Mouse (Mus musculus) left cerebral cortex, adult 11 months (tissue): Measurements from ENCODE around the gene Rabgef1.

Source experiments
- DNase-seq: peaks from one replicate; pipeline ENCODE4 v3.0.0; 2022; ENCODE audit warnings: low spot score

Rabgef1 gene

GRCm38 (mm10) chr5:130171956-130172601, 481 bp downstream of the Rabgef1 start:
- DNase-seq, result no peak

DNA sequence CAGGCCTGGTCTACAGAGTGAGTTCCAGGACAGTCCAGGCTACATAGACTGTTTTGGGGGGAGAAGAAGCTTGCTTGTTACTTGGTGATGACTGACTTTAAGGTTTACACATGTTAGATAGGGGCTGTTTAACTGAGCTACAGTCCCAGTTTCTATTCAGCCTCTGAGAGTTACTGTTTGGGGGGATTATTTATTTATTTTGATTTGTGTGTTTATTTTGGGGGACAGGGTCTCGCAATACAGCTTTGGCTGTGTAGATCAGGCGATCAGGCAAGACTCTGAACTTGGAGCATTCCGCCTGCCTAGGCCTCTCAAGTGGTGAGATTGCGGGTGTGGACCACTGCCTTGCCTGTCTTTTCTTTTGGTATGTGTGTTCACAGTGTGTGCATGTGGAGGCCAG, 1.4 kb downstream of the Rabgef1 start:
- DNase-seq, result no peak

DNA sequence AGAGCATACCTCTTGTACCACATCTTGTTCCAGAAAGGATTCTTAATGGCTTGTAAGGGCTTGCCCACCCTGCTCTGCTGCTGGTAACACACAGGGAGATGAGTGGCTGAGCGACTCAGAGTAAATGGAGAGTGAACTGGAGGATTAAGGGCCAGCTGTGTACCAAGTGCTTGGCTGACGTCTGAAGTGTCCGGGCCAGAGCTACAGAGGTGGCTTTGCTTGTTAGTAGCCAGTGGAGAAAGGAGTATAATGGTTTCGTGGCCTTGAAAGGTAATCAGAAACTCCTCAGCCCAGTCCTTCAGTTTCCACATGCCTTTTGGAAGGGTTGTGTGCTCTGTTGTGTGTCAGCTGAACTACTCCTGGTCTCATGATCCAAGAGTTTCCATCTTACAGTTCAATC, 6.3 kb downstream of the Rabgef1 start:
- DNase-seq, result no peak

DNA sequence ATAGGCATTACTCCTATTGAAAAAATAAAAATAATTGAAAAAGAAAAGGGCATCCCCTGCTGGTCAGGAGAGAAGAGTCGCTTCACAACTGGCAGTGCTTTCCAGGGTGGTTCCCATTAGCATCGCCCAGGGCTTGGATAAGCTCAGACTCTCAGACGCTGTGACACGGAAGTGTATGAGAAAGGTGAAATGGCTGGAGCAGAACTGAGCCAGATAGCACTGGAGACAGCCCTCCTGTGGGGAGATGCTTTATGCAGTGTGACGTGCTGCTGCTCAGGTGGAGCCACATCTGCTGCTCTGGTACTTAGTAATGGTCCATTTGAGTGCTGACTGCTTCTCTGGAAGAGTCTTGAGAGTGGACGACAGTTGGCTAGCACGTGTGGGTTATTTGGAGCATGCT, 8.8 kb downstream of the Rabgef1 start:
- DNase-seq, result no peak

GRCm38 (mm10) chr5:130181740-130182540, 10.3 kb downstream of the Rabgef1 start:
- DNase-seq, result no peak

GRCm38 (mm10) chr5:130182541-130182821, 10.9 kb downstream of the Rabgef1 start:
- DNase-seq, result no peak

- no peak for DNase-seq
Observed at GRCm38 (mm10) chr5:130184193-130184856, 12.7 kb downstream of the Rabgef1 start.

DNA sequence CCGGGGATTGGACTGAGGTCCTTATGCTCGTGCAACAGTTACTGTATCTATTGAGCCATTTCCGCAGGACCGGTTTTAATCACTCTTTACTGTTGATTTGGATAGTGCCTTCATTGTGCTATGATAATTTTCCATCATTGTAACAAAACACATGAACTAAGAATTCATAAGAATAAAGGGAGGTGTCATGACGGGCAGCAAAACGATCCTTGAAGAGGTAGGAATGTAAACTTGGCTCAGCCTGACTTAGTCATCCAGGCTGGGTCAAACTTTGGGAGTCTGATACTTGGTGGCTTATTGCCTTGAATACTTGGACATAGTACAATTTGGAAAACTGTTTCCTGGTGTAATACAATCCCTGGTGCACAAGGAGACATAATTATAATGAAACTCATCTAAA, 13.7 kb downstream of the Rabgef1 start:
- DNase-seq, result no peak

- no peak for DNase-seq
Observed at GRCm38 (mm10) chr5:130187383-130187782, 15.8 kb downstream of the Rabgef1 start.

DNA sequence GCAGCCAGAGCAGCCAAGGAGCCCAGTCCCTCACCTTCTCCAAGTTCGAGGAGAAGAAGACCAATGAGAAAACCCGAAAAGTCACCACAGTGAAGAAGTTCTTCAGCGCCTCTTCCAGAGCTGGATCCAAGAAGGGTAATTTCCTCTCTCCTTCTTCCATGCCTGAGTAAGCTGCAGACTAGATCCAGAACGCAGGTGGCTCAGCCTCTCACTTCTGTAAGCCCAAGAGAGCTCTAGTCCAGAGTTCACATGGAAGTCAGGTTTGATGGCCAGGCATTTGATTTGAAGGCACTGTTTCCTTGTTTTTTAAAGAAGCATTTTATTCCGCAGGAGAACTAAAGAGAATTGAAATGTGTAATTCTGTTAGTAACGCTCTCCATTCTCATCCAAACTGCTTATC, 19.3 kb downstream of the Rabgef1 start:
- no peak for DNase-seq

DNA sequence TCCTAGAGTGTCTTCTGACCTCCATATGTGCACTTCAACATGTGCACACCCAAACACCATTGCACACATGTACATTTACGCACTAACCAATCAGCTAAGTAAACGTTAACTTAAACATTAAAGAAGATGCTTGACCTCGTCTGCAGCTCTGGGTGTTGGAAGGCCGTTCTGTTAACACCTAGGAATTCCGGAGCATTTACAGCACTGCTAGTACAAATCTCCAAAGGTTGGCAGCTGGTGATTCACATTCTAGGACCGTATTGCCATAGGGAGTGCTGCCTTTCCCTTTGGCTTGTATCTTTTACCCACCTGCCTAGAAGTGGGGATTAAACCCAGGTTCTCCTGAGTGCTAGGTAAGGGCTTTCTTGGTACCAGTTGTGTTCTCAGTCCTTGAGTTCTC, 20.3 kb downstream of the Rabgef1 start:
- no peak for DNase-seq

GRCm38 (mm10) chr5:130192356-130192944, 20.9 kb downstream of the Rabgef1 start:
- no peak for DNase-seq

DNA sequence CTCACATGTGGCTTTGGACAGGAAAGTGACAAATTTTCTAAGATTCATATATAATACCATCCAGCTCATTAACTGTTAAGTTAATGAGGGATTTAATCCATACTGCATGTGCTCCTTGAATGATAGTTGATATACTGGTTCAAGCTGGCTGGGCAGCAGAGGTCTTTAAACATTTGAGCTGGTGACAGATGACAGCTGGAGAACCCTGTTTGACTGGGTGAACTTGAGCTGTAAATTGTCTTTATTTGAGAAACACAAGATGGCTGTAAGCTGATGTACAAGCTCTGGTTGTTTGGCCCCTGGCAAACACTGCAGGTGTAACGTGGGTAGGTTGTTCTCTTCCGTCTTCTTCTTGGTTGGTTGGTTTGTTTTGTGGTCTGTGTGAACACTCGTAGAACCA, 22.2 kb downstream of the Rabgef1 start:
- DNase-seq, result no peak

- no peak for DNase-seq
Observed at GRCm38 (mm10) chr5:130196307-130196706, 24.7 kb downstream of the Rabgef1 start.

DNA sequence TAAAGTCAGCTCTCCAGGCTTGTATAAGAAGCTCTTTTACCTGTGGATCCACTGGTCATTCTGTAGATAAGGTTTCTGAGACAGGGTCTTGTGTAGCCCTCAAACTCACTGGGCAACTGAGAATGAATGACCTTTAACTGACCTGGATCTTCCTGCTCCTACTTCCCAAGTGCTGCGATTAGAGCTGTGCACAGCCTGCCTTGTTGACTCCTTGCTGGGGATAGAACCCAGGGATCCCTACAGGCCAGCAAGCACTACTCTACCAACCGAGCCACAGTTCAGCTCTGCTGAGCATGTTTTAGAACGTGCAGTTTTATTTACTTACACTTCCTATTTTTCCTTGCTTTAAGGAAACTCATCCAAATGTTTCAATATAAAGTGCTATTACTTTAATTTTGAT, 25.9 kb downstream of the Rabgef1 start:
- DNase-seq, result no peak

- DNase-seq, result no peak
Observed at GRCm38 (mm10) chr5:130197981-130198380, 26.4 kb downstream of the Rabgef1 start.

DNA sequence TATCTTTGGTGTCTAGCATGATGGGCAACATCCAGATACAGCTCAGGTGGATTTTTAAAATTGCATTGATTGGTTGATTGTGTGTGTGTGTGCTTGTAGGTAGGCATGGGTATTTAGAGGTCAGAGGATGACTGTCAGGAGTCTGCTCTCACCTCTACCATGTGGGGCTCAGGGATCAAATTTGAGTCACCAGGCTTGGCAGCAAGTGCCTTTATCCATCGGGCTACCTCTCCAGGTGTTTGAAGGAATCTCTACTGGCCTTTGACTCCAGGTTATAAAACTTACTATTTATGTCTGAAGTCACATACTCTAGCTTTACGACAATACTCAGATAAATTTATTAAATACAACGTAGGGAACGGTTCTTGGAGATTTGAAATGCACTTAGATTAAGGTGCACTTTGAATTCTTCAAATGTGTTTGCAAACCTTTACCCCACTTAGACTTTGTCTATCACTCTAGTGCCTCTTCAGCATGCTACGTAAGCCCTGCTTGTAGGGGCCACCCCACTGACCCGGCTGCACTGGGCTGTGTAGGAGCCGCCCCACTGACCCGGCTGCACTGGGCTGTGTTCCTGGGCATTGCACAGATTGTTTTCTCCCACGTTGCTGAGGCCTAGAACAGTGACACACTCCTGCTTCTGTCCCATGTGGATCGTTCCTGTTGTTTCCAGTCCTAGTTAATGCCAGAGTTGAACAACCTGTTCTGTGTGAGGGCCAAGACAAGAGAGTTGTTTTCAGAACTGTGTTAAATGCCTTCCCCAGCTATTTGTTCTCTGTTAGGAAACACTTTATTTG, 28.8 kb downstream of the Rabgef1 start:
- DNase-seq, result no peak

GRCm38 (mm10) chr5:130203948-130204347, 32.4 kb downstream of the Rabgef1 start:
- DNase-seq, result no peak

DNA sequence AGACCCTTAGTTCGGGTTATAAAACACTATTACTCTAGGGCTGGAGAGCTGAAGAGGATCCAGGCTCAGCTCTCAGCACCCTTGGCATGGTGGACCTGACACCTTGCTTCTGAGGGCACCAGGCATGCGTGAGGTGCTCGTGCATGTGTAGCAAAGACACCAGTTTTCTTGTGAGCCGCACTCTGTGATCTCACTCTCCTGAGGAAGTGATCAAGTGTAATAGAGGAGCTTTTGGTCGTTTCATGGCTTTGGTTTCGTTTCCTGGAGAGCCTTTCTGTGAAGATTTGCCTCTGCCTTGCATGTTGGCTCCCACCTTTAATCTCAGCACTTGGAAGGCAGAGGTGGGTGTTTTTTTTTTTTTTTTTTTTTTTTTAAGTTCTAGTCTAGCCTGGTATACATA, 33.0 kb downstream of the Rabgef1 start:
- DNase-seq, result no peak

DNA sequence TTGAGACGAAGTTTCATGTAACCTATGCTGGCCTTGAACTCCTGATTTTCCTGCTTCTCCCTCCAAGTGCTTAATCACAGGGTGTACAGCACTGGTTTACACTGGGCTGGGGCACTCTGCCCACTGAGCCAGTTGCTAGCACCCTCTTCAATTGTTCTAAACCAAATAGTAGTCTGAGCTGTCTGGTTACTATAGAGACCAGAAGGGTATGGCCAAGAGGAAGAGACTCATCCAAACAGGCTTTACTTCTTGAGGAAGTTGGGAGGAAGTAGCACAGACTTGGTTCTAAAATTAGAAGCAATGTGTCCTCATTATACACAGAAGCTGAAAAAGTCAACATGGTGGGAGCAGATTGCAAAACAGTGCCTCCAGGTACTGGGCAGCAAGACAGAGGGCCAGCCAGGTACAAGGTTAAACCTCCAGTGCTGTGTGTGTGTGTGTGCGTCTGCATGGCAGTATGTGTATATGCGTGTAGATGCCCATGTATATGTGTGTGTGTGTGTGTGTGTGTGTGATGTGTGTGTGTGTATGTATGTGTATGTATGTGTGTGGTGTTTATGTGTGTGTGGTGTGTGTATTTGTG, 33.9 kb downstream of the Rabgef1 start:
- DNase-seq, result no peak

DNA sequence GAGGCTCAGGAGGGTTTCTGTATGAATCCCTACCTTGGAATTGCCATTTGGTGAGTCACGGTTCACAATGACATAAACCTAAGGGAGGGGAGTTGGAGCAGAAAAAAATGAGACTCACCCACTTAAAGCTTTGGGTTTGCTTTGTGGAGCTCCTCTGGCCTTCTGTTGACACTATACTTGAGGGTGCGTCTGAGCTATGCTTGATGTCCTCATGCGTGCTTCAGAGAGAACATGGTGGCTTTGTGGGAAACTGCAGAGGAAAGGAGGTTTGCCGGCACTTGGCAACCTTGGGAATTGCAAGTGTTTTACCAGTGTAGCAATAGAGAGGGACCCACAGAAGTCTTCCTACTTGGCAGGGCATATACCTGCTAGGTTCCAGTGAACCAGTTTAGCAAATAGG, 35.7 kb downstream of the Rabgef1 start:
- no peak for DNase-seq

- no peak for DNase-seq
Observed at GRCm38 (mm10) chr5:130212956-130213355, 41.4 kb downstream of the Rabgef1 start.
